Mouse (Mus musculus) kidney, adult 2 months (tissue): ENCODE measurements around the gene Sorcs2.

ENCODE experiments used
- CTCF ChIP-seq: fragments of 200-500 bp; conservative IDR thresholded peaks from 2 replicates; pipeline ENCODE4 v1.5.1; 2011; ENCODE audit warnings: low read depth, mild to moderate bottlenecking, control low read depth, low read length, moderate library complexity, mixed read lengths; ENCODE audit not compliant: insufficient read depth, insufficient read length
- POLR2A ChIP-seq: fragments of 200-500 bp; IDR thresholded peaks from one replicate; pipeline ENCODE4 v1.6.1; 2011; ENCODE audit warnings: low read depth, low read length, control low read depth

- TF ChIP-seq CTCF (no peak), POLR2A (no peak)
Observed at GRCm38 (mm10) chr5:36100488-36100887, 297.5 kb downstream of the Sorcs2 start.
